Mouse (Mus musculus) heart, embryonic 11.5 days (tissue): ENCODE measurements around the gene Irf9. TPM values are rescaled to one million over a fixed set of nuclear protein-coding genes. Genes with fewer than 3 reads are reported as not detected.

Experiments
- ATAC-seq: fragments of 200-750 bp; cut with Nextera tagmentation; replicated peaks from 2 replicates; pipeline ENCODE4 v1.8.0; 2017; ENCODE audit warnings: moderate library complexity; ENCODE audit not compliant: insufficient number of reproducible peaks, low FRiP score, low TSS enrichment
- H3K27ac ChIP-seq: fragments of 300-500 bp; sonication (generic); 2 replicates; pipeline ENCODE4 v1.5.1; 2014; ENCODE audit warnings: mild to moderate bottlenecking, low read depth, low read length
- H3K27me3 ChIP-seq: fragments of 300-500 bp; sonication (generic); 2 replicates; pipeline ENCODE4 v1.6.1; 2014; ENCODE audit warnings: mild to moderate bottlenecking, low read length, mixed read lengths; ENCODE audit not compliant: control insufficient read depth, insufficient read depth
- H3K36me3 ChIP-seq: fragments of 300-500 bp; sonication (generic); 2 replicates; pipeline ENCODE4 v1.6.1; 2014; ENCODE audit warnings: mild to moderate bottlenecking, low read length, moderate library complexity, mixed read lengths; ENCODE audit not compliant: control insufficient read depth, insufficient read depth
- H3K4me1 ChIP-seq: fragments of 300-500 bp; sonication (generic); 2 replicates; pipeline ENCODE4 v1.6.1; 2014; ENCODE audit warnings: low read length; ENCODE audit not compliant: control insufficient read depth, insufficient read depth
- H3K4me2 ChIP-seq: fragments of 300-500 bp; sonication (generic); 2 replicates; pipeline ENCODE4 v1.6.1; 2014; ENCODE audit warnings: mild to moderate bottlenecking, moderate library complexity
- H3K4me3 ChIP-seq: fragments of 300-500 bp; sonication (generic); 2 replicates; pipeline ENCODE4 v1.5.1; 2014; ENCODE audit warnings: low read depth, low read length
- H3K9ac ChIP-seq: fragments of 300-500 bp; sonication (generic); 2 replicates; pipeline ENCODE4 v1.6.1; 2014; ENCODE audit warnings: mild to moderate bottlenecking, low read depth, low read length, moderate library complexity
- H3K9me3 ChIP-seq: fragments of 300-500 bp; sonication (generic); replicated peaks from 2 replicates; pipeline ENCODE4 v1.6.1; 2016; ENCODE audit warnings: low read length; ENCODE audit not compliant: control insufficient read depth
- WGBS: fragments of 180-500 bp; shearing (Covaris S2); extraction: QIAGEN DNeasy Blood & Tissue Kit; methylation state at CpG from one replicate; pipeline ENCODE4 v1.1.7; 2014; ENCODE audit not compliant: insufficient replicate concordance; 5-methylcytosine and 5-hydroxymethylcytosine counted together
- polyA plus RNA-seq: library from polyadenylated mRNA; unstranded; fragments of >200 nt; fragmentation: Nextera tagmentation; extraction: Ambion mirVana; gene quantifications from 2 replicates; pipeline ENCODE4 v1.2.1, GENCODE M21; 2014

The Irf9 gene
- polyA plus RNA-seq, 1 experiment from 2014 or later = 6.4 TPM

GRCm38 (mm10) chr14:55598521-55599390 is 4.6 kb upstream of the Irf9 start:
- Histone ChIP-seq H3K9ac (no peak overlapping the region), H3K36me3 (peaks cover 49% of the 10 kb centered on the region), H3K4me3 (no peak overlapping the region), H3K27ac (no peak overlapping the region), H3K4me1 (peaks cover 5% of the 10 kb centered on the region; the same call in 1 of the 2 replicates), H3K4me2 (no peak overlapping the region), H3K27me3 (no peaks in the 10 kb centered on the region), H3K9me3 (no peaks in the 10 kb centered on the region)
- no peak for ATAC-seq
- WGBS = 93% methylated on average over 21 of the region's 21 CpGs

GRCm38 (mm10) chr14:55603633-55604576 is 534 bp downstream of the Irf9 start:
- H3K4me1 ChIP-seq = peaks cover 11% of the 10 kb centered on the region; the same call in 1 of the 2 replicates
- peak overlapping the region; percentile 76 for H3K9ac ChIP-seq
- WGBS = 16% methylated on average over 19 of the region's 19 CpGs
- peaks cover 36% of the 10 kb centered on the region for H3K36me3 ChIP-seq
- H3K27ac ChIP-seq = peak overlapping the region; percentile 85
- no peaks in the 10 kb centered on the region for H3K27me3 ChIP-seq
- H3K4me2 ChIP-seq = peak overlapping the region; percentile 74
- H3K4me3 ChIP-seq = peak overlapping the region; percentile 40
- ATAC-seq = peak; percentile 84
- no peaks in the 10 kb centered on the region for H3K9me3 ChIP-seq

GRCm38 (mm10) chr14:55604823-55605222 is 1.5 kb downstream of the Irf9 start:
- Histone ChIP-seq H3K36me3 (peaks cover 34% of the 10 kb centered on the region), H3K4me1 (peaks cover 11% of the 10 kb centered on the region; the same call in 1 of the 2 replicates), H3K27me3 (no peaks in the 10 kb centered on the region), H3K4me3 (no peak overlapping the region), H3K9me3 (no peaks in the 10 kb centered on the region), H3K9ac (no peak overlapping the region), H3K27ac (no peak overlapping the region), H3K4me2 (no peak overlapping the region; the same call in 1 of the 2 replicates)
- 94% methylated on average over 11 of the region's 11 CpGs for WGBS
- no peak for ATAC-seq

- no peak for ATAC-seq
- H3K4me3 ChIP-seq = no peak overlapping the region
- no peak overlapping the region for H3K4me2 ChIP-seq
- no peaks in the 10 kb centered on the region for H3K9me3 ChIP-seq
- peaks cover 11% of the 10 kb centered on the region; the same call in 1 of the 2 replicates for H3K4me1 ChIP-seq
- H3K36me3 ChIP-seq = peaks cover 32% of the 10 kb centered on the region
- no peaks in the 10 kb centered on the region for H3K27me3 ChIP-seq
- 77% methylated on average over 16 of the region's 16 CpGs for WGBS
- no peak overlapping the region for H3K9ac ChIP-seq
- H3K27ac ChIP-seq = no peak overlapping the region
These were observed 2.5 kb downstream of the Irf9 start for GRCm38 (mm10) chr14:55605743-55606459.

GRCm38 (mm10) chr14:55608339-55608738 is 5.0 kb downstream of the Irf9 start:
- Histone ChIP-seq H3K36me3 (peaks cover 17% of the 10 kb centered on the region), H3K9me3 (no peaks in the 10 kb centered on the region), H3K27ac (no peak overlapping the region), H3K4me3 (no peak overlapping the region), H3K4me2 (no peak overlapping the region), H3K27me3 (no peaks in the 10 kb centered on the region), H3K9ac (no peak overlapping the region), H3K4me1 (peaks cover 14% of the 10 kb centered on the region; the same call in 1 of the 2 replicates)
- ATAC-seq = no peak
- WGBS = 87% methylated on average over 6 of the region's 6 CpGs

- 0 out of 2 replicates have a peak overlapping the region, but pooled peaks have one; percentile 18 for H3K27ac ChIP-seq
- no peak overlapping the region for H3K9ac ChIP-seq
- no peak overlapping the region for H3K4me3 ChIP-seq
- H3K4me2 ChIP-seq = no peak overlapping the region
- WGBS = 38% methylated on average over 6 of the region's 6 CpGs
- H3K36me3 ChIP-seq = peaks cover 7% of the 10 kb centered on the region; the same call in 1 of the 2 replicates
- no peak for ATAC-seq
- no peaks in the 10 kb centered on the region for H3K27me3 ChIP-seq
- H3K9me3 ChIP-seq = no peaks in the 10 kb centered on the region
- 0 out of 2 replicates have a peak, but pooled peaks cover 12% of the 10 kb centered on the region for H3K4me1 ChIP-seq
These were observed 10.0 kb downstream of the Irf9 start for GRCm38 (mm10) chr14:55613346-55613745.

GRCm38 (mm10) chr14:55614565-55615178 is 11.3 kb downstream of the Irf9 start:
- Histone ChIP-seq H3K9ac (no peak overlapping the region), H3K36me3 (no peaks in the 10 kb centered on the region), H3K4me2 (no peak overlapping the region), H3K27me3 (no peaks in the 10 kb centered on the region), H3K27ac (no peak overlapping the region), H3K9me3 (no peaks in the 10 kb centered on the region), H3K4me1 (peaks cover 17% of the 10 kb centered on the region; the same call in 1 of the 2 replicates), H3K4me3 (no peak overlapping the region)
- no peak for ATAC-seq
- WGBS = 63% methylated on average over 7 of the region's 7 CpGs
